Mouse (Mus musculus) liver, postnatal 0 days (tissue): ENCODE measurements around the gene Pde1c. TPM values are rescaled to one million over a fixed set of nuclear protein-coding genes. Genes with fewer than 3 reads are reported as not detected.

ENCODE experiments used
- ATAC-seq: fragments of 200-750 bp; cut with Nextera tagmentation; 2 replicates; pipeline ENCODE4 v1.8.0; 2017; ENCODE audit warnings: mild to moderate bottlenecking, moderate library complexity
- DNase-seq: peaks from one replicate; pipeline ENCODE4 v3.0.0-alpha.2; 2016
- H3K27ac ChIP-seq: fragments of 300-500 bp; sonication (generic); 2 replicates; pipeline ENCODE4 v1.5.1; 2014; ENCODE audit warnings: antibody characterized with exemption, moderate library complexity, mild to moderate bottlenecking, low read depth
- H3K27me3 ChIP-seq: fragments of 300-500 bp; sonication (generic); 2 replicates; pipeline ENCODE4 v1.6.1; 2014; ENCODE audit warnings: low read length, control low read depth, mixed read lengths; ENCODE audit not compliant: insufficient read depth
- H3K36me3 ChIP-seq: fragments of 300-500 bp; sonication (generic); replicated peaks from 2 replicates; pipeline ENCODE4 v1.6.1; 2014; ENCODE audit warnings: mild to moderate bottlenecking, control low read depth, low read length, moderate library complexity, mixed read lengths; ENCODE audit not compliant: insufficient read depth
- H3K4me1 ChIP-seq: fragments of 300-500 bp; sonication (generic); 2 replicates; pipeline ENCODE4 v1.6.1; 2014; ENCODE audit warnings: antibody characterized with exemption, mild to moderate bottlenecking, control low read depth; ENCODE audit not compliant: insufficient read depth
- H3K4me2 ChIP-seq: fragments of 300-500 bp; sonication (generic); 2 replicates; pipeline ENCODE4 v1.6.1; 2014; ENCODE audit warnings: low read depth, mild to moderate bottlenecking, low read length, moderate library complexity, mixed read lengths
- H3K4me3 ChIP-seq: fragments of 300-500 bp; sonication (generic); 2 replicates; pipeline ENCODE4 v1.5.1; 2014; ENCODE audit warnings: low read depth, low read length
- H3K9ac ChIP-seq: fragments of 300-500 bp; sonication (generic); replicated peaks from 2 replicates; pipeline ENCODE4 v1.6.1; 2014; ENCODE audit warnings: mild to moderate bottlenecking, moderate library complexity
- H3K9me3 ChIP-seq: fragments of 300-500 bp; sonication (generic); 2 replicates; pipeline ENCODE4 v1.6.1; 2016; ENCODE audit warnings: mild to moderate bottlenecking, control low read depth, low read length, mixed read lengths
- CTCF ChIP-seq: sonication (generic); IDR thresholded peaks from 2 replicates; pipeline ENCODE4 v1.5.1; 2016; ENCODE audit warnings: antibody characterized with exemption, low read depth
- EP300 ChIP-seq: IDR thresholded peaks from 2 replicates; pipeline ENCODE4 v1.6.1; 2016; ENCODE audit warnings: antibody characterized with exemption, low read depth, mild to moderate bottlenecking
- WGBS: fragments of 180-500 bp; shearing (Covaris S2); extraction: QIAGEN DNeasy Blood & Tissue Kit; methylation state at CpG from one replicate; pipeline ENCODE4 v1.1.7; 2014; ENCODE audit not compliant: insufficient replicate concordance; 5-methylcytosine and 5-hydroxymethylcytosine counted together
- polyA plus RNA-seq: library from polyadenylated mRNA; unstranded; fragments of >200 nt; fragmentation: Nextera tagmentation; extraction: Ambion mirVana; gene quantifications from 2 replicates; pipeline ENCODE4 v1.2.1, GENCODE M21; 2015

Gene Pde1c
- polyA plus RNA-seq, 1 experiment from 2014 or later: 0.39 TPM

DNA sequence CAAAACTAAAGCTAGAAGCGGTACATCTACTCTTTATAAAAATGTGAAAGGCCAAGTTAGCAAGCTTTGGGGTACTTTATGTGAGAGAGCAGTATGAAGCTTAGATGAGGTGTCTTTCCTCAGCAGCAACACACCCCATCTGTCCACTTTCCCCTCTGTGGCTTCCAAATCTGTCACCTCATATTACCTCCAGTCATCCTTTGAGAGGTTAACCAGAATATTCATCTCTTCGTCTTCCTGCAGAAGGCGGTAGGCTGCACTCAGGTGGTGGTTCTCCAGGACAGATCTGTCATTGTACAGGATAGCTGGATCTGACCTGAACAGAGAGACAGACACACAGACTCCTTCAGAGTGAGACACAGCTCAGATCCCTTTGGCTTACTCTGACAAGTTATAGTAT is 412.1 kb downstream of the Pde1c start:
- TF ChIP-seq EP300: no peak
- TF ChIP-seq CTCF: no peak
- Histone ChIP-seq H3K4me3 (no peak overlapping the region), H3K4me2 (no peak overlapping the region), H3K36me3 (no peaks in the 10 kb centered on the region), H3K27me3 (no peaks in the 10 kb centered on the region), H3K27ac (no peak overlapping the region), H3K9ac (no peak overlapping the region), H3K4me1 (no peaks in the 10 kb centered on the region), H3K9me3 (no peaks in the 10 kb centered on the region)
- 82% methylated on average over 3 of the region's 3 CpGs for WGBS
- ATAC-seq: no peak; the same call in 1 of the 2 replicates
- no peak for DNase-seq

DNA sequence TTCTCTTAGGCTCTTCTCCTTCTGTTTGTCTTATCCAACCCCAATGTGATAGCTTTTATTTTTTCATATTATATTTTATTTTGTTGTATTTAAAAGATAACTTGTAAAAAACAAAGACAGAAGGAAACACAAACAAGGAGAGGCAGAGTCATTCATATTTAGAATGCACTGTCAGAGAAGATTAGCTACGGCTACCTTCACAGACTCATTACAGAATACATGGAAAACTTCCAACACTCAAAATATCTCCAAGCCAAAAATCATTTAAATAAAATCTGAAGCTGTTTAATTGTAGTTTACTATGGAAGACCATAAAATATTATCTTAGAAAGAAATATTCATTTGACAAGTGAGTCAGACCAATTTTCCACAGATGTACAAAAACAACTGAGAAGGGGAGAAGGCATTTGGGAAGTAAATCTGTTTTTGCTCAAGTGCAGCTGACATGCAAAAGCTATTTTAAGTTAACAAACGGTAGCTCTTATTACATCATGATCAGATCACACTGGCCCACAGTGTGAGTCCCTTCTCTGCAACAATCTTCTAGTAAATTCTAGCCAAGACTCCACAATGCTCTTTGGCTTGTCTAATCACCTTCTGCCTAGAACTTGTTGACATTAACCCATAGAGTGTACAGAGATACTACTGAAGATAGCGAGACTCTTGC is 438.3 kb downstream of the Pde1c start:
- Histone ChIP-seq H3K36me3 (no peaks in the 10 kb centered on the region), H3K27me3 (no peaks in the 10 kb centered on the region), H3K4me2 (no peak overlapping the region), H3K4me1 (no peaks in the 10 kb centered on the region), H3K4me3 (no peak overlapping the region), H3K27ac (no peak overlapping the region), H3K9ac (no peak overlapping the region), H3K9me3 (no peaks in the 10 kb centered on the region)
- DNase-seq (no peak), ATAC-seq (no peak)
- WGBS: 65% methylated on average over 3 of the region's 3 CpGs
- no peak for TF ChIP-seq CTCF
- no peak for TF ChIP-seq EP300

DNA sequence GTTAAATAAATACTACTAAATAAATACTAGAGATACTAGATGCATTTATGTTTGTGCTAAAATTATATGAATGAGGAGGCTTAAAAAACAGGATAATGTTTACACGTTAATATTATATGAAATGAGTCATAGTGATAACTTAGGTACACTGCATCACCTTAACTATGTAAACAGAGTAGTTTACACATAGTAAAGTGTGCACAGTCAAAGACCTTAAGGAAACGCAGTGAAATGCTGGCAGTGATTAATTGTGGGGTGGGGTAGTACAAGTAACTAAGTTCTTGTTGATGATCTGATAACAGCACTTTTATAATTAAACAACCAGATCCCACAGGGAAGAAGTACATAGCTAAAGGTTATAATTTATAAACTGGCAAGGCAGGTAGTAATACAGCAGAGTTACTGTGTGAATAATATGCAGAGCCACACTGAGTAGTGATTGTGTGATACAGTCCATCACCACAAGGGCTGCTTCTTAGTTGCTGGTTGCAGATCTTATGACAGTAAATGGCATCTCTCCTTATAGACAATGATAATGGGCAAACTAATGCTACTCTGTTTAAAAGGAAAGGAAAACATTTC is 469.3 kb downstream of the Pde1c start:
- TF ChIP-seq EP300 (no peak), CTCF (no peak)
- Histone ChIP-seq H3K27me3 (no peaks in the 10 kb centered on the region), H3K4me1 (no peaks in the 10 kb centered on the region), H3K27ac (no peak overlapping the region), H3K4me3 (no peak overlapping the region), H3K9ac (no peak overlapping the region), H3K36me3 (no peaks in the 10 kb centered on the region), H3K4me2 (no peak overlapping the region), H3K9me3 (no peaks in the 10 kb centered on the region)
- ATAC-seq (no peak), DNase-seq (no peak)
- WGBS: 63% methylated on average over 2 of the region's 2 CpGs

DNA sequence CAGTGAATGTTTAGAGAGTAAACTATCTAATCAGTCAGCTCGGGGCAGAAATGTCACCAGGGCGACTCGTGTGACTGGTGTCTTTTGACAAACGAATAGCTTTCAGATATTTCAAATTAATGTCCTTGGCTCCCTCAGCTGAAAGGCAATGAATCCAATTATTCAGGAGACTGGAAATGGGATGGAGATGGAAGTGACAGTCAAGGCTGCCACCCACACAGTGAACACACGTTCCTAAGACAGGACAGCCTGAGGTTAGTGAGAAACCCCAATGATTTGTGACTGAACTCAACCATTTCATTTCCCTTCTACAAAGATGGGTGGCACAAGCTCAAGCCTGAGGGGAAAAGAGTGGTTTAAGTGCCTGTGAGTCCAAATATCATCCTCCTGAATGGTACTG is 470.5 kb downstream of the Pde1c start:
- Histone ChIP-seq H3K27me3 (no peaks in the 10 kb centered on the region), H3K9me3 (no peaks in the 10 kb centered on the region), H3K4me2 (no peak overlapping the region), H3K27ac (no peak overlapping the region), H3K36me3 (no peaks in the 10 kb centered on the region), H3K9ac (no peak overlapping the region), H3K4me3 (no peak overlapping the region), H3K4me1 (no peaks in the 10 kb centered on the region)
- no peak for DNase-seq
- ATAC-seq: no peak
- WGBS: 54% methylated on average over 5 of the region's 5 CpGs
- TF ChIP-seq EP300: no peak
- TF ChIP-seq CTCF: no peak

DNA sequence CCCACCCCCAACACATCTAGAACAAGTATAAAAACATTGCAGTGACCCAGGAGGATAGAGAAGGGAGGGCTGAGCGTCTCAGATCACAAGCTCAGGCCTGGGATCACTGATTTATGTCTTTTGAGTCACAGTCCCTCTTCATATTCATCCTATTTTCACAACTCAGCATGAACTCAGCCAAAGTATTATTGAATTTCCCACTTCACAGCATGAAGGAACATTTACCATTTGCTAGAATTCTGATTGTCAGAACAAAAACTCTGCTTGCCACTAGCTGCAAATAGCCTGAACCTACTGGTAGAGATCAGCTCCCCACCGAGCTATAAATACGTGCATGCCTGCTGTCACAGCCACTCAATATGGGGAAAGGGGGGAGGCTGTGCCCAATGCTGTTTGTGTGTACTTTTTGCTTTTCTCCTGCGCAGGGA is 492.5 kb downstream of the Pde1c start:
- DNase-seq: no peak
- ATAC-seq: no peak
- H3K4me3 ChIP-seq: no peak overlapping the region
- TF ChIP-seq EP300: no peak
- TF ChIP-seq CTCF: no peak
- no peaks in the 10 kb centered on the region for H3K4me1 ChIP-seq
- H3K4me2 ChIP-seq: no peak overlapping the region
- 54% methylated on average over 4 of the region's 4 CpGs for WGBS
- no peak overlapping the region for H3K9ac ChIP-seq
- no peaks in the 10 kb centered on the region for H3K36me3 ChIP-seq
- H3K27me3 ChIP-seq: no peaks in the 10 kb centered on the region
- H3K27ac ChIP-seq: no peak overlapping the region
- no peaks in the 10 kb centered on the region for H3K9me3 ChIP-seq

DNA sequence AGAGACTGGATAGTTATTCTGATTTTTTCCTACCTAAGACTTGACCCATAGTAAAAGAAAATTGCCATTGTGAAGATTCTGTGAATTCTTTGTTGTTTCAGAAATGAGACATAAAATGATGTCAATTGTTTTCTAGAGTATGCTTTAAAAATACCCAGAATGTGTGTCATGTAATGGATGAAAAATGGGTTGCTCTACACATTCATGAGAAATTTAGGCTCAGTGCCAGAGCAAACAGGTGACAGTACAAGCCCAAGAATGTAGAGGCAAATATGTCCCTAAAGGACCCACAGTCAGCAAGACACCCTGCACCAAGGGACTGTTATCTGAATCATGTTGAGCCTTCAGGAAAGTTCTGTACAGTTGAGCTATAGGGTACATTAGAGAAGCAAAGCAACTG is 500.4 kb downstream of the Pde1c start:
- Histone ChIP-seq H3K27ac (no peak overlapping the region), H3K4me3 (no peak overlapping the region), H3K9me3 (no peaks in the 10 kb centered on the region), H3K4me1 (no peaks in the 10 kb centered on the region), H3K27me3 (no peaks in the 10 kb centered on the region), H3K4me2 (no peak overlapping the region), H3K9ac (no peak overlapping the region), H3K36me3 (no peaks in the 10 kb centered on the region)
- DNase-seq (no peak), ATAC-seq (no peak)
- no peak for TF ChIP-seq EP300
- TF ChIP-seq CTCF: no peak
